ENCODE assay signal across 30 mouse cellular contexts in genomic region chr6:145762016-145762415, GRCm38 (mm10). TPM values are rescaled to one million over a fixed set of nuclear protein-coding genes. Genes with fewer than 3 reads are reported as not detected.
DNase-seq lines count a peak whose midpoint lies in the region; ATAC-seq and TF ChIP-seq lines count a peak whose summit lies in the region.
"Had no signal": no experiment of that assay in that cellular context is flagged by ENCODE, and none has a peak within 500 bp of the region (broad histone marks: within the 10 kb centered on the region; RNA-seq: fewer than 3 reads in every experiment).

No protein-coding gene starts in this region.

- no peak overlapping the region for H3K4me2 ChIP-seq in midbrain, embryonic 11.5 days
- H3K4me2 ChIP-seq in midbrain, postnatal 0 days (ENCODE audit: low read depth, low read length, poor library complexity, severe bottlenecking) = no peak overlapping the region
- H3K4me2 ChIP-seq: embryonic facial prominence, embryonic 13.5 days; forebrain, embryonic 12.5 days; heart, embryonic 13.5 days; hindbrain, embryonic 14.5 days had no signal

- H3K79me2 ChIP-seq in heart, adult 2 months (replicated peaks; ENCODE audit: control insufficient read depth, insufficient read depth, low read length) = peaks cover 8% of the 10 kb centered on the region

- peaks cover 35% of the 10 kb centered on the region for H3K4me1 ChIP-seq in heart, adult 2 months (ENCODE audit: control insufficient read depth, insufficient read depth, low read length)
- H3K4me1 ChIP-seq in midbrain, embryonic 11.5 days (ENCODE audit: control insufficient read depth, insufficient read depth, low read length) = no peaks in the 10 kb centered on the region
- H3K4me1 ChIP-seq in midbrain, postnatal 0 days (ENCODE audit: insufficient read depth, low read length) = no peaks in the 10 kb centered on the region
- H3K4me1 ChIP-seq in heart, embryonic 10.5 days = peaks cover 89% of the 10 kb centered on the region

- no peaks in the 10 kb centered on the region for H3K27me3 ChIP-seq in heart, adult 2 months (ENCODE audit: control insufficient read depth, insufficient read depth, low read length)
- H3K27me3 ChIP-seq in midbrain, embryonic 11.5 days (ENCODE audit: control insufficient read depth, insufficient read depth, low read length) = no peaks in the 10 kb centered on the region
- no peaks in the 10 kb centered on the region for H3K27me3 ChIP-seq in midbrain, postnatal 0 days (ENCODE audit: insufficient read depth, low read length)
- no peaks in the 10 kb centered on the region for H3K27me3 ChIP-seq in heart, embryonic 10.5 days (ENCODE audit: insufficient read depth, poor library complexity, severe bottlenecking)
- H3K27me3 ChIP-seq: embryonic facial prominence, embryonic 13.5 days; forebrain, embryonic 12.5 days; heart, embryonic 13.5 days had no signal

- peaks cover 5% of the 10 kb centered on the region for H3K36me3 ChIP-seq in heart, adult 2 months (ENCODE audit: control insufficient read depth, insufficient read depth, low read length)
- H3K36me3 ChIP-seq in midbrain, embryonic 11.5 days (ENCODE audit: control insufficient read depth, insufficient read depth, low read length) = no peaks in the 10 kb centered on the region
- no peaks in the 10 kb centered on the region for H3K36me3 ChIP-seq in midbrain, postnatal 0 days (ENCODE audit: insufficient read depth, low read length)
- no peaks in the 10 kb centered on the region for H3K36me3 ChIP-seq in heart, embryonic 10.5 days
- H3K36me3 ChIP-seq: embryonic facial prominence, embryonic 10.5 days; embryonic facial prominence, embryonic 13.5 days; forebrain, embryonic 12.5 days; heart, embryonic 13.5 days had no signal

- 74% methylated on average over 3 of the region's 3 CpGs for WGBS in heart, adult 2 months
- 92% methylated on average over 3 of the region's 3 CpGs for WGBS in midbrain, embryonic 11.5 days
- WGBS in midbrain, postnatal 0 days = 89% methylated on average over 3 of the region's 3 CpGs
- 85% methylated on average over 3 of the region's 3 CpGs for WGBS in heart, embryonic 10.5 days

- TF ChIP-seq POLR2A in heart, adult 2 months (IDR thresholded peaks at IDR 0.05; ENCODE audit: insufficient read depth, low read depth, low read length) = no peak

- H3K4me3 ChIP-seq in heart, adult 2 months = no peak overlapping the region
- no peak overlapping the region for H3K4me3 ChIP-seq in midbrain, embryonic 11.5 days (ENCODE audit: low read depth, low read length)
- no peak overlapping the region for H3K4me3 ChIP-seq in midbrain, postnatal 0 days (ENCODE audit: low read depth, low read length)
- H3K4me3 ChIP-seq in heart, embryonic 10.5 days = no peak overlapping the region
- H3K4me3 ChIP-seq: embryonic facial prominence, embryonic 10.5 days; embryonic facial prominence, embryonic 13.5 days; erythroblast, embryonic 14.5 days; forebrain, embryonic 12.5 days; heart, embryonic 13.5 days had no signal

- no peak for TF ChIP-seq EP300 in heart, adult 2 months (IDR thresholded peaks at IDR 0.05; ENCODE audit: insufficient read depth, low read depth, low read length)

- TF ChIP-seq CTCF in heart, adult 2 months (IDR thresholded peaks at IDR 0.05) = no peak
- TF ChIP-seq CTCF in midbrain, postnatal 0 days (IDR thresholded peaks at IDR 0.05) = no peak

- H3K27ac ChIP-seq in heart, adult 2 months = no peak overlapping the region; the same call in 1 of the 2 replicates
- no peak overlapping the region for H3K27ac ChIP-seq in midbrain, embryonic 11.5 days (ENCODE audit: low read depth, low read length)
- H3K27ac ChIP-seq in midbrain, postnatal 0 days (ENCODE audit: low read depth, low read length) = no peak overlapping the region
- no peak overlapping the region for H3K27ac ChIP-seq in heart, embryonic 10.5 days
- H3K27ac ChIP-seq: embryonic facial prominence, embryonic 10.5 days; embryonic facial prominence, embryonic 13.5 days; forebrain, embryonic 12.5 days; hindbrain, embryonic 14.5 days; hindbrain, postnatal 0 days had no signal

- no peak for ATAC-seq in midbrain, embryonic 11.5 days (ENCODE audit: low FRiP score)
- no peak for ATAC-seq in midbrain, postnatal 0 days (ENCODE audit: low FRiP score)
- ATAC-seq: activated CD4-positive, CD25-positive, alpha-beta regulatory T cell, adult 4 months; CD4-positive, CD25-positive, alpha-beta regulatory T cell, adult 4 months; forebrain, embryonic 16.5 days; hindbrain, postnatal 0 days; inflammation-experienced regulatory T-cells, adult 6 months; intestine, embryonic 16.5 days had no signal

- no peaks in the 10 kb centered on the region for H3K9me3 ChIP-seq in midbrain, embryonic 11.5 days (ENCODE audit: control insufficient read depth, low read length)
- no peaks in the 10 kb centered on the region for H3K9me3 ChIP-seq in midbrain, postnatal 0 days (ENCODE audit: low read length)
- no peaks in the 10 kb centered on the region for H3K9me3 ChIP-seq in heart, embryonic 10.5 days
- H3K9me3 ChIP-seq: embryonic facial prominence, embryonic 10.5 days; embryonic facial prominence, embryonic 13.5 days; forebrain, embryonic 12.5 days; heart, embryonic 13.5 days had no signal

- no peak overlapping the region for H3K9ac ChIP-seq in heart, adult 2 months (ENCODE audit: low read depth, low read length)
- H3K9ac ChIP-seq in midbrain, embryonic 11.5 days (ENCODE audit: low read length) = no peak overlapping the region
- H3K9ac ChIP-seq in midbrain, postnatal 0 days (replicated peaks; ENCODE audit: low read length, poor library complexity, severe bottlenecking) = no peak overlapping the region
- H3K9ac ChIP-seq: embryonic facial prominence, embryonic 13.5 days; forebrain, embryonic 12.5 days; hindbrain, embryonic 14.5 days had no signal

- peak; percentile 17 to 72 for DNase-seq in adrenal gland, adult (ENCODE audit: inconsistent age in 2 of 2, low spot score in 1 of 2)
- no peak for DNase-seq in adrenal gland, postnatal 10 days
- DNase-seq in heart, adult 11 months = peak; percentile 5
- DNase-seq in heart, adult 2 months = no peak
- DNase-seq in midbrain, embryonic 11.5 days (ENCODE audit: low spot score, missing footprints) = peak; percentile 23
- no peak for DNase-seq in midbrain, postnatal 0 days (ENCODE audit: low spot score)
- DNase-seq in heart, embryonic 10.5 days (ENCODE audit: low spot score) = no peak
- DNase-seq: adrenal gland, adult 8-10 months; cerebellum, adult 11-12 months; cerebellum, adult 8-10 months; cerebellum, postnatal 10 days; cerebellum, postnatal 36 days; embryo, embryonic 11 days; gastrocnemius, postnatal 10 days; gastrocnemius, postnatal 36 days; heart, postnatal 14 days; heart, postnatal 4 days had no signal

- intact Hi-C loops in heart, adult 2 months (cut with DNase I) = no loop called here

RNA-seq across cellular contexts. Expression of gene Rassf8, which starts 15.5 kb away (rescaled TPM):
- 10 to 100 TPM; 82.4 to 85.1 TPM for total RNA-seq in adrenal gland, postnatal 10 days (2021)
- total RNA-seq in heart, adult 2 months (2021) = 10 to 100 TPM; 56.9 to 58.2 TPM
- 18.1 and 36.4 TPM in 2 replicates for polyA plus RNA-seq in heart, adult 2 months (2012; rRNA removed)
- 3.8 TPM in 2 replicates for polyA plus RNA-seq in midbrain, embryonic 11.5 days (2014; fragmentation: Nextera tagmentation; extraction: Ambion mirVana)
- 15.4 and 16.3 TPM in 2 replicates for total RNA-seq in midbrain, postnatal 0 days (2014; rRNA removed)
- polyA plus RNA-seq in midbrain, postnatal 0 days (2015; fragmentation: Nextera tagmentation; extraction: Ambion mirVana) = 4.5 and 5.6 TPM in 2 replicates
- 7.2 and 8.6 TPM in 2 replicates for polyA plus RNA-seq in heart, embryonic 10.5 days (2016; fragmentation: Nextera tagmentation; extraction: Ambion mirVana)
- total RNA-seq: MEL had no signal
- polyA plus RNA-seq: erythroblast, embryonic 14.5 days had no signal

Comparison
In these comparisons a context has a peak if more than half of its experiments do, and no peak if none do; other contexts are left out.
1. DNase-seq: peak in adrenal gland, adult (2 of 2), heart, adult 11 months (single experiment) and midbrain, embryonic 11.5 days (single experiment); none in adrenal gland, postnatal 10 days (single experiment), heart, adult 2 months (0 of 2), midbrain, postnatal 0 days (single experiment) and heart, embryonic 10.5 days (single experiment).